Mouse (Mus musculus) embryonic facial prominence, embryonic 12.5 days (tissue): Measurements from ENCODE around the gene Myog. TPM values are rescaled to one million over a fixed set of nuclear protein-coding genes. Genes with fewer than 3 reads are reported as not detected.
"Not testable (repeated sequence)": the region's sequence is repeated elsewhere in the genome, so short reads cannot be mapped to it uniquely, and the experiment has no call there.

Source experiments
- ATAC-seq: fragments of 200-750 bp; cut with Nextera tagmentation; 2 replicates; pipeline ENCODE4 v1.8.0; 2017; ENCODE audit not compliant: insufficient number of reproducible peaks, insufficient read depth, low FRiP score, low TSS enrichment
- H3K27ac ChIP-seq: fragments of 300-500 bp; sonication (generic); 2 replicates; pipeline ENCODE4 v1.5.1; 2016; ENCODE audit warnings: mild to moderate bottlenecking
- H3K27me3 ChIP-seq: fragments of 300-500 bp; sonication (generic); 2 replicates; pipeline ENCODE4 v1.6.1; 2016; ENCODE audit warnings: mild to moderate bottlenecking, moderate library complexity
- H3K36me3 ChIP-seq: fragments of 300-500 bp; sonication (generic); 2 replicates; pipeline ENCODE4 v1.6.1; 2016; ENCODE audit warnings: mild to moderate bottlenecking
- H3K4me1 ChIP-seq: fragments of 300-500 bp; sonication (generic); 2 replicates; pipeline ENCODE4 v1.6.1; 2016
- H3K4me2 ChIP-seq: fragments of 300-500 bp; sonication (generic); replicated peaks from 2 replicates; pipeline ENCODE4 v1.6.1; 2016; ENCODE audit warnings: mild to moderate bottlenecking, moderate library complexity
- H3K4me3 ChIP-seq: fragments of 300-500 bp; sonication (generic); 2 replicates; pipeline ENCODE4 v1.5.1; 2016; ENCODE audit warnings: mild to moderate bottlenecking
- H3K9ac ChIP-seq: fragments of 300-500 bp; sonication (generic); 2 replicates; pipeline ENCODE4 v1.6.1; 2016; ENCODE audit warnings: mild to moderate bottlenecking, moderate library complexity
- H3K9me3 ChIP-seq: fragments of 300-500 bp; sonication (generic); 2 replicates; pipeline ENCODE4 v1.6.1; 2016; ENCODE audit warnings: mild to moderate bottlenecking, moderate library complexity
- WGBS: fragments of 180-500 bp; shearing (Covaris S2); methylation state at CpG from one replicate; pipeline ENCODE4 v1.1.7; 2016; 5-methylcytosine and 5-hydroxymethylcytosine counted together
- polyA plus RNA-seq: library from polyadenylated mRNA; unstranded; fragments of >200 nt; fragmentation: Nextera tagmentation; extraction: Ambion mirVana; gene quantifications from 2 replicates; pipeline ENCODE4 v1.2.1, GENCODE M21; 2016

The Myog gene
- polyA plus RNA-seq: 62.9 and 76.2 TPM in 2 replicates

GRCm38 (mm10) chr1:134289598-134290099, at the start of gene Myog:
Myog (plus strand) TSS chr1:134289989.
- H3K4me2 ChIP-seq: peak within 1 kb of the TSS; percentile 11; the same call in 1 of the 2 replicates
- WGBS: 10% methylated on average over 11 of the region's 11 CpGs
- no peaks in the 10 kb centered on the region for H3K36me3 ChIP-seq
- peaks cover 23% of the 10 kb centered on the region for H3K4me1 ChIP-seq
- H3K27ac ChIP-seq: peak within 1 kb of the TSS; percentile 69
- no peak within 1 kb of the TSS for H3K4me3 ChIP-seq
- ATAC-seq: peak; percentile 53; the same call in 1 of the 2 replicates
- H3K9me3 ChIP-seq: no peaks in the 10 kb centered on the region
- 0 out of 2 replicates have a peak, but pooled peaks cover 2% of the 10 kb centered on the region for H3K27me3 ChIP-seq
- no peak within 1 kb of the TSS for H3K9ac ChIP-seq

GRCm38 (mm10) chr1:134240701-134241100, 49.1 kb upstream of the Myog start:
- WGBS: 84% methylated on average over 9 of the region's 9 CpGs
- H3K27me3 ChIP-seq: peaks cover 15% of the 10 kb centered on the region
- H3K9ac ChIP-seq: no peak overlapping the region
- no peaks in the 10 kb centered on the region for H3K9me3 ChIP-seq
- no peaks in the 10 kb centered on the region; the same call in none of the 2 replicates for H3K4me1 ChIP-seq
- H3K27ac ChIP-seq: no peak overlapping the region
- H3K4me3 ChIP-seq: no peak overlapping the region
- no peak for ATAC-seq
- no peaks in the 10 kb centered on the region for H3K36me3 ChIP-seq
- H3K4me2 ChIP-seq: no peak overlapping the region

GRCm38 (mm10) chr1:134241298-134241697, 48.5 kb upstream of the Myog start:
- Histone ChIP-seq H3K4me2 (no peak overlapping the region), H3K9me3 (no peaks in the 10 kb centered on the region), H3K4me3 (no peak overlapping the region), H3K27ac (no peak overlapping the region), H3K9ac (no peak overlapping the region), H3K36me3 (no peaks in the 10 kb centered on the region), H3K4me1 (no peaks in the 10 kb centered on the region; the same call in 1 of the 2 replicates), H3K27me3 (peaks cover 9% of the 10 kb centered on the region)
- WGBS: 74% methylated on average over 8 of the region's 8 CpGs
- ATAC-seq: no peak

DNA sequence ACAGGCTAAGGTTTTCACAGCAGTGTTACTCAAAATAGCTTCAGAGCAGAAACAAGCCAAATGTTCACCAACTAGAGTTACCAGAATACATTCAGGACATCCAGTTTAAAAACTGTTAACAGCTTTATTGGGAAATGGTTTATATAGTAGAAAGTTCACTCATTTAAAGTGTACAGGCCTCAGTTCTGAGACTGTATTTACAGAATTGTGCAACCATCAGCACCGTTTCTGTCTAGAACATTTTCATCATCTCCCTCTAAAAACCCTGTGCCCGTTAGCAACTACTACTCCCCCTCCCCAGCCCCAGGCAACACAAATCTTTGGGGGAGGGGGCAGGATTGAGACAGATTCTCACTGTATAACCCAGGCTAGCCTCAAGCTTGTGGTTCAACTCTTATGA, 47.5 kb upstream of the Myog start:
- no peak for ATAC-seq
- Histone ChIP-seq H3K36me3 (no peaks in the 10 kb centered on the region), H3K27ac (no peak overlapping the region), H3K4me2 (no peak overlapping the region), H3K4me1 (no peaks in the 10 kb centered on the region; the same call in 1 of the 2 replicates), H3K9ac (no peak overlapping the region), H3K4me3 (no peak overlapping the region), H3K27me3 (no peaks in the 10 kb centered on the region), H3K9me3 (no peaks in the 10 kb centered on the region)
- WGBS: 66% methylated on average over 2 of the region's 2 CpGs

GRCm38 (mm10) chr1:134243505-134243904, 46.3 kb upstream of the Myog start:
- Histone ChIP-seq H3K4me1 (no peaks in the 10 kb centered on the region; the same call in 1 of the 2 replicates), H3K4me2 (no peak overlapping the region), H3K9me3 (no peaks in the 10 kb centered on the region), H3K9ac (no peak overlapping the region), H3K27me3 (no peaks in the 10 kb centered on the region), H3K36me3 (no peaks in the 10 kb centered on the region), H3K27ac (no peak overlapping the region), H3K4me3 (no peak overlapping the region)
- no peak for ATAC-seq
- WGBS: 69% methylated on average over 6 of the region's 6 CpGs

- no peaks in the 10 kb centered on the region for H3K9me3 ChIP-seq
- ATAC-seq: no peak; the same call in 1 of the 2 replicates
- peak overlapping the region; percentile 43 for H3K4me2 ChIP-seq
- H3K27ac ChIP-seq: no peak overlapping the region
- H3K4me3 ChIP-seq: 0 out of 2 replicates have a peak overlapping the region, but pooled peaks have one; percentile 4
- no peaks in the 10 kb centered on the region for H3K36me3 ChIP-seq
- H3K4me1 ChIP-seq: no peaks in the 10 kb centered on the region; the same call in 1 of the 2 replicates
- H3K9ac ChIP-seq: no peak overlapping the region
- 19% methylated on average over 35 of the region's 35 CpGs for WGBS
- no peaks in the 10 kb centered on the region for H3K27me3 ChIP-seq
These were observed 45.6 kb upstream of the Myog start for GRCm38 (mm10) chr1:134243948-134244914.

DNA sequence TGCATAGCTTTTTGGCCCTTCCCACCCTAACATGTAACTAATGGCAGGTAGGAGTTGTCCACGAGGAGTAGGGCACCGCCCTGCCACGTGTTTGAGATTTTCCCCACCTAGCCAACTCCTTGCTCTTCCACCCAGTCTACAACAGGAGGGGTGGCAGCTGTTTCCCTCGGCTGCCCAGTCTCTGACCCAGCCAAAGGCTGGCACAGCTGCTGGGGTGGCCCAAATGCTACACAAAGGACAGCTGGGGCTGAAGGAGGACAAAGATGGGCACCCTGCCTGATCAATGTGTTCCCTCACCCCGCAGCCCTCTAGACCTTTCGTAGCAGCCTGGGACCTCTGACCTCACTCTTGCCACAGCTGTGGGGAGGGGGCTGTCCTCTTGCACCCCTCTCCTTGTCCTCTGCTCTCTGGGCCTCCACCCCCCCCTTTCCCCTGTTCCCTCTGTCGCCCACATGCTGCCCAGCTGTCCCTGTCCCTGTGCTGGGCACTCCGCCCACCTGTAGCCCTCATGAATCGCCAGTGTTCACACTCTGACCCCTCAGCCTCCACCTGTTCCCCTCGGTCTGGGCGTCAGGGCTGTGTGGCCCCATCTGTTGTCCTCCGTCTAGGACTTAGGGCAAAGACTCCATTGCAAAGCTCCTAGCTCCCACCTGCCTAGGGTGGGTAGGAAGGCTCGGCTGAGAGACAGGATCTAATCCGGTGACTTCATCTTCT, 44.6 kb upstream of the Myog start:
- Histone ChIP-seq H3K4me3 (no peak overlapping the region), H3K27ac (no peak overlapping the region), H3K36me3 (no peaks in the 10 kb centered on the region), H3K9me3 (no peaks in the 10 kb centered on the region), H3K4me2 (no peak overlapping the region), H3K27me3 (no peaks in the 10 kb centered on the region), H3K9ac (no peak overlapping the region), H3K4me1 (no peaks in the 10 kb centered on the region; the same call in 1 of the 2 replicates)
- WGBS: 76% methylated on average over 14 of the region's 14 CpGs
- ATAC-seq: peak; percentile 61

DNA sequence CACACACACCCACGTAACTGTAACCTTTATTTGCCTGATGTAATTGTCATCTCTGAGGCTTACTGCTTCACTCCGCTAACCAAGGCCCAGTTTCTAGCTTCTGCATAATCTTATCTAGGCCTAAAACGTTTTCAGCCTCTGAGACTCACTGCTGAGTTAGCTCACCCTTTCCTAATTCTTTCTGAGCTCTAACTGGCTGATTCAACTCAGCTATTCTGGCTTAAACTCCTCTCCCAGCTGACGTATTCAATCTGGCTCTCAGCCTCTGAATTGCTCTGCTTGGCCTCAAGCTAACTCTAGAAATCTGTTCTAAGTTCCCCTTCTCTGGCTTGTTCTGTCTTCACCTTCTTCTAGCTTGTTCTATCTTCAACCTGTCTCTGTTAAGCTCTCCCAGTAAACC, 43.2 kb upstream of the Myog start:
- H3K4me3 ChIP-seq: no peak overlapping the region
- H3K36me3 ChIP-seq: no peaks in the 10 kb centered on the region
- no peaks in the 10 kb centered on the region for H3K27me3 ChIP-seq
- ATAC-seq: no peak
- 60% methylated on average over 4 of the region's 4 CpGs for WGBS
- H3K4me1 ChIP-seq: no peaks in the 10 kb centered on the region; the same call in 1 of the 2 replicates
- no peak overlapping the region for H3K27ac ChIP-seq
- H3K4me2 ChIP-seq: no peak overlapping the region
- H3K9ac ChIP-seq: no peak overlapping the region
- no peaks in the 10 kb centered on the region for H3K9me3 ChIP-seq

DNA sequence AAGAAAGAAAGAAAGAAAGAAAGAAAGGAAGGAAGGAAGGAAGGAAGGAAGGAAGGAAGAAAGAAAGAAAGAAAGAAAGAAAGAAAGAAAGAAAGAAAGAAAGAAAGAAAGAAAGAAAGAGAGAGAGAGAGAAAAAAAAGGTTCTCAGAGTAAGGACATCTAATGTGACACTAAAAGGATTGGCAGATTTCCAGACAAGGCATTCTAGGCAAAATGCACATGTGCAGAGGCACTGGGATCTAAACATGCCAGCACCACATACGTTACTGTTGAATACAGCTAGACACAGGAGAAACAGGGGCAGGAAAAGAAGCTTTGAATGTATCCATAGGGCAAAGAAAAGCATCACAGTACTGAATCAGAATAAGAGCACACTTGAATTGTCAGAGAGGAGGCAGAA, 40.1 kb upstream of the Myog start:
- H3K36me3 ChIP-seq, H3K27ac ChIP-seq, H3K4me1 ChIP-seq, H3K9me3 ChIP-seq, H3K4me2 ChIP-seq, H3K4me3 ChIP-seq, ATAC-seq, H3K9ac ChIP-seq, H3K27me3 ChIP-seq: not testable (repeated sequence)
- WGBS: 73% methylated on average over 1 of the region's 1 CpGs

DNA sequence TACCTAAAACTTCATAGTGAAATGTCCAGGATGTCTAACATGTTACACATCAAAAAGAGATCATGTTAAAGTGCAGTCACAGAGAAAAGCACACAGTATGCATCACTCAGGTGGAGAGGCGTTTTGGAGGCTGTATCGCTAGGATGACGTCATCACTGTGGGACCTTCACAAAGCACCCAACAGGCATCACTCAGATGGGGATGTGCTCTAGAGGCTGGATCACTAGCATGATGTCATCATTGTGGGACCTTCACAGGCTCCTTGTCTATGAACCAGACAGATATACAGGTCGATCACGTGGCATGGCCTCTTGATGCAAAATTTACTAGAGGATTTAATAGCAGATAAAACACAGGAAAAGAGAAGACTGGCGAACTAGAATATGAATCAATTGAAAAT, 25.4 kb upstream of the Myog start:
- ATAC-seq: no peak
- peaks cover 12% of the 10 kb centered on the region; the same call in 1 of the 2 replicates for H3K9me3 ChIP-seq
- no peak overlapping the region for H3K27ac ChIP-seq
- H3K27me3 ChIP-seq: no peaks in the 10 kb centered on the region
- H3K4me2 ChIP-seq: no peak overlapping the region
- H3K4me1 ChIP-seq: no peaks in the 10 kb centered on the region
- H3K36me3 ChIP-seq: no peaks in the 10 kb centered on the region
- no peak overlapping the region for H3K4me3 ChIP-seq
- WGBS: 89% methylated on average over 6 of the region's 6 CpGs
- H3K9ac ChIP-seq: no peak overlapping the region

DNA sequence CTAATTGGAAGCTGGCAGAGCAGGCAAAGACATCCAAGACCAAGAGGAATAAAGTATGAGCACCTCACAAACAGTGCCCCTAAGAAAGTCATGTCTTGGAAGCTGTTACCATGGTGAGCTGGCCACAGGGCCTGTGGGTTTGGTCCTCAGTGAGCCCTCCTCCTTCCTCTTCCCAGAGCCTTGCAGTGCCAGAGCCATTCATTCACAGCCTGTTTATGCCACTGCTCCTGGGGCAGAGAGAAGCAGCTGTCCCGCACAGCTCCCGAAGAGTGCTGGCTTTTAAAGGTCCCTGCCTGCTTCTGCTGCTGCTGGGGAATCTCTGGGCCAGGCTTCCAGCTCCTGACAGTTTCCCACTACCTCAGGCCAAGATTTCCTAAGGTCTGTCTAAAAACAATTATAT, 24.0 kb upstream of the Myog start:
- H3K27ac ChIP-seq: no peak overlapping the region
- no peaks in the 10 kb centered on the region for H3K27me3 ChIP-seq
- ATAC-seq: no peak
- H3K9me3 ChIP-seq: peaks cover 7% of the 10 kb centered on the region; the same call in 1 of the 2 replicates
- H3K4me1 ChIP-seq: no peaks in the 10 kb centered on the region
- WGBS: 43% methylated on average over 2 of the region's 2 CpGs
- H3K36me3 ChIP-seq: no peaks in the 10 kb centered on the region
- no peak overlapping the region for H3K4me3 ChIP-seq
- H3K9ac ChIP-seq: no peak overlapping the region
- H3K4me2 ChIP-seq: no peak overlapping the region
